Mouse (Mus musculus): ENCODE measurements at regions not wholly inside any gene's neighbourhood (a gene's known extent, or its start where the extent isn't known, plus 50 kb on each side); places are given as distances from the start of the nearest gene placed in this dataset.
"Not testable (repeated sequence)": the region's sequence is repeated elsewhere in the genome, so short reads cannot be mapped to it uniquely, and the experiment has no call there.

GRCm38 (mm10) chr5:74825517-74826254 is 123.0 kb upstream of the Lnx1 start:
- no peak for DNase-seq

GRCm38 (mm10) chr5:74823719-74824118 is 121.0 kb upstream of the Lnx1 start:
- no peak for DNase-seq

- no peak for DNase-seq
Observed at GRCm38 (mm10) chr5:74821969-74822368, 119.3 kb upstream of the Lnx1 start.

- DNase-seq, result no peak
Observed at GRCm38 (mm10) chr5:74816523-74816922, 113.8 kb upstream of the Lnx1 start.

- no peak for DNase-seq
Observed at GRCm38 (mm10) chr5:74813396-74813795, 110.7 kb upstream of the Lnx1 start.

GRCm38 (mm10) chr5:74811046-74811445 is 108.3 kb upstream of the Lnx1 start:
- DNase-seq, result no peak

- DNase-seq, result no peak
Observed at GRCm38 (mm10) chr5:74807581-74808221, 105.0 kb upstream of the Lnx1 start.

- DNase-seq, result no peak
Observed at GRCm38 (mm10) chr5:74801946-74802345, 99.2 kb upstream of the Lnx1 start.

GRCm38 (mm10) chr5:74800351-74800750 is 97.6 kb upstream of the Lnx1 start:
- no peak for DNase-seq

GRCm38 (mm10) chr5:74796421-74797067 is 93.8 kb upstream of the Lnx1 start:
- peak; percentile 69 for DNase-seq

GRCm38 (mm10) chr5:74794726-74795125 is 92.0 kb upstream of the Lnx1 start:
- DNase-seq, result no peak

- no peak for DNase-seq
Observed at GRCm38 (mm10) chr5:74793431-74793830, 90.7 kb upstream of the Lnx1 start.

- DNase-seq, result no peak
Observed at GRCm38 (mm10) chr5:74792936-74793335, 90.2 kb upstream of the Lnx1 start.

GRCm38 (mm10) chr5:74792301-74792700 is 89.6 kb upstream of the Lnx1 start:
- DNase-seq, result peak; percentile 42

- not testable (repeated sequence) for DNase-seq
Observed at GRCm38 (mm10) chr5:74790501-74790900, 87.8 kb upstream of the Lnx1 start.

GRCm38 (mm10) chr5:74783906-74784305 is 81.2 kb upstream of the Lnx1 start:
- DNase-seq, result no peak

GRCm38 (mm10) chr5:74778076-74778465 is 75.4 kb upstream of the Lnx1 start:
- DNase-seq, result no peak

GRCm38 (mm10) chr5:74777381-74778075 is 74.8 kb upstream of the Lnx1 start:
- DNase-seq, result no peak

GRCm38 (mm10) chr5:74776081-74776480 is 73.4 kb upstream of the Lnx1 start:
- no peak for DNase-seq

GRCm38 (mm10) chr5:74775596-74775995 is 72.9 kb upstream of the Lnx1 start:
- no peak for DNase-seq

- DNase-seq, result no peak
Observed at GRCm38 (mm10) chr5:74773558-74774429, 71.1 kb upstream of the Lnx1 start.

GRCm38 (mm10) chr5:74771121-74771520 is 68.4 kb upstream of the Lnx1 start:
- no peak for DNase-seq
